Mouse (Mus musculus) urinary bladder, postnatal 4 days (tissue): Measurements from ENCODE around the gene Gm3371.
"Not testable (repeated sequence)": the region's sequence is repeated elsewhere in the genome, so short reads cannot be mapped to it uniquely, and the experiment has no call there.

Experiments used
- DNase-seq, 2 experiments: peaks; one replicate each; pipeline ENCODE4 v3.0.0; 2021 to 2022; ENCODE audit warnings: low spot score in 2 of 2

Gene Gm3371

GRCm38 (mm10) chr14:44410588-44410987, at the start of gene Gm3371:
Gene Gm3371, minus strand, starts transcription at chr14:44410688.
- DNase-seq = not testable (repeated sequence)

- DNase-seq = not testable (repeated sequence)
Observed at GRCm38 (mm10) chr14:44433335-44433734, 22.8 kb upstream of the Gm3371 start, which contains the start of gene Gm8232. Gene Gm8232, plus strand, starts transcription at chr14:44433635.

GRCm38 (mm10) chr14:44384233-44384632, 26.3 kb downstream of the Gm3371 start:
- not testable (repeated sequence) for DNase-seq

- not testable (repeated sequence) for DNase-seq
Observed at GRCm38 (mm10) chr14:44365057-44365456, 45.4 kb downstream of the Gm3371 start, which contains the start of gene Gm8229. Gene Gm8229, plus strand, starts transcription at chr14:44365357.

- DNase-seq = not testable (repeated sequence)
Observed at GRCm38 (mm10) chr14:44362301-44362700, 48.2 kb downstream of the Gm3371 start.

- DNase-seq = not testable (repeated sequence)
Observed at GRCm38 (mm10) chr14:44361416-44361815, 49.1 kb downstream of the Gm3371 start.
